Mouse (Mus musculus) adrenal gland, postnatal 25 days (tissue): ENCODE measurements around the gene Atat1. TPM values are rescaled to one million over a fixed set of nuclear protein-coding genes. Genes with fewer than 3 reads are reported as not detected.

Source experiments
- DNase-seq: peaks from one replicate; pipeline ENCODE4 v3.0.0; 2021; ENCODE audit warnings: mixed read lengths
- total RNA-seq: library from RNA; stranded (reverse); gene quantifications from 2 replicates; pipeline ENCODE4 v1.2.3, GENCODE M21; 2021

Gene Atat1
- total RNA-seq, 1 experiment from 2014 or later = 44.1 TPM

DNA sequence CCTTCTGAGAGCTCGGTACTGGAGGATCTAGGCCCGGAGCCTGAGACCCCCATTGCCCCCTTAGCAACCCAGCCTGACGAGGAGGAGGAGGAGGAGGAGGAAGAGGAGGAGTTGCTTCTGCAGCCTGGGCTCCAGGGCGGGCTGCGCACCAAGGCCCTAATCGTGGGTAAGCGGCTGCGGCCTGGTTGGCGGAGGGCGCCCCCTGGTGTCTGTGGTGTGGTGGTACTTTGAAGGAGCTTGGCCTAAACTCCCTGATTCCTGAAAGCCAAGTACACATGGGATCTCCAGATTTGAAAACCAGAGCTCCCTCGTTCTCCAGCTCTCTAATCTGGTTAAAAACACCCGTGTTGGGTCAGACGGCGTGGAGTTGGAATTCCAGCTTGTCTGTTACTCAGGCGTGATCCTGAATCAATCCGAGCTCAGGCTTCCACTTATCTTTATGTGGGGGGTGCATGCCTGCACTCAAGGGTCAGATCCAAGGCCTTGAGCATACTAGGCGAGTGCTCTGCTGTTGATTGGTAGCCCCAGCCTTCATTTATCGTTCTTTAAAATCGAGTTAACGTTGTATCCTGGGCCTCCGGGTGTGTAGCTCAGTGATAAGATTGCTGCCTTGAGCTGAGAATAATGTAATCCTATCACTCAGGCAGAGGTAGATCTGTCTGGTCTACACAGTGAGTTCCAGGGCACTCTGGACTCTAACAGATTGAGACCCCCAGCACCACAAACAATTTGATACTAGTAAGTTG lies 35.9 kb downstream of the Atat1 start:
- DNase-seq = peak; percentile 94

GRCm38 (mm10) chr17:35870884-35871696 lies 38.8 kb downstream of the Atat1 start:
- DNase-seq = no peak

DNA sequence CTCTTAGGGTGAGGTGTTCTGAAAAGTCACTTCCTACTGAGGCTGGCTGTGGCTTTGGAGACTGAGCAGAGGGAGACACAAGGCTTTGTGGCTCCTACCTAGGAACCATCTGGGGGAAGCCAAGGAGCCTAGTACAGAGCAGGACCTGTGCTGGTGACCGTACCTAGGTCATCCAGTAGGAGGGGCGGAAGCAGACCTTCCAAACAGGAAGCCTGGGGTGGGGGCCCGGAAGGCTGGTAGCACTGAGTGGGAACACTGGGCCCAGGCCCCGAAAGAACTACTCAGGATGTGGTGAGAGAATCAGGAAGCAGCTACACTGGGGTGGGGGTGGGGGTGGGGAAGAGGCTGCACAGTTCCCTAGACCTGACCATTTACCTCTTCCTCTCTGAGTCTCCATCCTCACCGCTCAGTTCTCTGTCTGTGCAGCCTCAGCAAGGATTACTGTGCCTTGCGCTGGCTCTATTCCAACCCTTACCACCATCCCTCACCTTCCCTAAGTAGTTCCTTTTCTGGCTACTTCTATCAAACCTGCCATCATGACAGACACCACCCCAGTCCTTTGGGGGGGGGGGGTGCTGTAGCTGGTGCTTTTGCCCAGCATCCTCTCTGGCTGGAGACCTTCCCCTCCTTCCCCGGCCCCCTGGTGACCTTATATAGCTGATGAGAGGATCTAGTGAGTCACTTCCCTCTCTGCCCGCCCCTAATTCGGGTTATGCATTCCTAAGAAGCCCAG lies 39.6 kb downstream of the Atat1 start:
- peak; percentile 62 for DNase-seq

DNA sequence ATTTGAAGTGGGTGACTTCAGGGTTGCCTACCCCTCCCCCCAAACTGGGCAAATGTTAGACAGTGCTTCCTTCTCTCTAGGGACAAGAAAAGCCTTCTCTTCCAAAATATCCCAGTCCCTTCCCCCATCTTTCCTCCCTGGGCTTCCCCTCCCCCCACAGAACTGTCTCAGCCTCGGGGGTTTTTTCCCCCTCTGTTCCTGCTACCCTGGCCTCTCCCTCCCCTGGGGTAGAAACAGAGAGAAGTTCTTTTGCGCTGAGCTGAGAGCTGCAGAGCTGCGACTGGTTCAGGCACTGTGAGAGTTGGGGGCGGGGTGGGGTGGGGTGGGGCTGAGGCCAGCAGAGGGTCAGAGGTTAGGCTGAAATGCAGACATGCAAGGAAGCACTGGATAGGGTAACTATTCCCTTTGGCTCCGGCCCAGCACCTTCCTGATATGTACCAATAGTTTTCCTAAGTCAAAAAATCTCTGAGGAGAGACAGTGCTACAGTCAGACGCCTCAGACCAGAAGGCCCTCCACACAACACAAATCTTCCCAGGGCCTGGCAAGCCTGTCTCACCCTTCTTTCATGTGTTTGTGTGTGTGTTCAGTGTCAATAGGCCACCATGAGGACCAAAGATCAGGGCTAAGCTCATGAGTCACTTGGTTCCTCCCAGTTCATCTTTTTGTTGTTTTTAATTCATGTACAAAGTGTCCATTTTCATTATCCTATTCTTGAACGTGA lies 40.4 kb downstream of the Atat1 start:
- peak; percentile 57 for DNase-seq

DNA sequence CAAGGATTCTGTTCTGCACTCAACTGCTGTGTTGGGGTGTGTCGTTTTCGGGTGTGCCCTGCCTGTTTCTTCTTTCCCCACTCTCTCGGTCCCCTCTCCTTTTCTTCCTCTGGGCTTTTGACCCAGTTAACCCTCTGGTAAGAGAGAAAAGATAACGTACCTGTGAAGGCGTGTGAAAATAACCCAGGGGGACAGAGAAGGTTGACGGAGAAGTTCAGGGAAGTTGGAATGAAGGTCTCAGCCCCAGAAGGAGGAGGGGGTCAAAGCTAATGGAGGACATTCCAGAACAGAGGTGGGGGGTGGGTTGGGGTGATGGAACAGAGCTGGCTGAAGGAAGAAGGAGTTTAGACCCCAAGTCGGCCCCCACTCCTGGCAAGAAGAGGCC lies 40.9 kb downstream of the Atat1 start:
- no peak for DNase-seq

DNA sequence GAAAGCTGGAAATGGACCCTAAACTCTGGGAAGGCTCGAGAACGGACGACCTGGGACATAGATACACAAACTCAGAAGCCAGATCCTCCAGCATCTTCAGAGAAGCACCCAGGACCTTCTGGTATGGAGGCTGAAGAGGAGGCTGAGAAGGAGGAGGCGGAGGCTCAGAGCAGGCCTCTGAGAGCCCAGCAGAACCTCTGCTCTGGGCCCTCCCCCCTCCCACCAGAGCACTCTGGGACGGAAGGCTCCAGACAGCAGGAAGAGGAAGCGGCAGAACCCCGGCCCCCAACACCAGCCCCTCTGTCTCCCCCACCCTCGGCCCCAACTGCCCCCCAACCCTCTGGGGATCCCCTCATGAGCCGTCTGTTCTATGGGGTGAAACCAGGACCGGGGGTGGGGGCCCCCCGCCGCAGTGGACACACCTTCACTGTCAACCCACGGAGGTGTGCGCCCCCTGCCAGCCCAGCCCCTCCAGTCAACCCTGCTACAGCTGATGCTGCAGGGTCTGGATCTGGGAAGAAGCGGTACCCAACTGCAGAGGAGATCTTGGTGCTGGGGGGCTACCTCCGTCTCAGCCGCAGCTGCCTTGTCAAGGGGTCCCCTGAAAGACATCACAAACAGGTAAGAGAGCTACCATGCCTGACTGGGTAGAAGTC lies 41.6 kb downstream of the Atat1 start:
- no peak for DNase-seq

DNA sequence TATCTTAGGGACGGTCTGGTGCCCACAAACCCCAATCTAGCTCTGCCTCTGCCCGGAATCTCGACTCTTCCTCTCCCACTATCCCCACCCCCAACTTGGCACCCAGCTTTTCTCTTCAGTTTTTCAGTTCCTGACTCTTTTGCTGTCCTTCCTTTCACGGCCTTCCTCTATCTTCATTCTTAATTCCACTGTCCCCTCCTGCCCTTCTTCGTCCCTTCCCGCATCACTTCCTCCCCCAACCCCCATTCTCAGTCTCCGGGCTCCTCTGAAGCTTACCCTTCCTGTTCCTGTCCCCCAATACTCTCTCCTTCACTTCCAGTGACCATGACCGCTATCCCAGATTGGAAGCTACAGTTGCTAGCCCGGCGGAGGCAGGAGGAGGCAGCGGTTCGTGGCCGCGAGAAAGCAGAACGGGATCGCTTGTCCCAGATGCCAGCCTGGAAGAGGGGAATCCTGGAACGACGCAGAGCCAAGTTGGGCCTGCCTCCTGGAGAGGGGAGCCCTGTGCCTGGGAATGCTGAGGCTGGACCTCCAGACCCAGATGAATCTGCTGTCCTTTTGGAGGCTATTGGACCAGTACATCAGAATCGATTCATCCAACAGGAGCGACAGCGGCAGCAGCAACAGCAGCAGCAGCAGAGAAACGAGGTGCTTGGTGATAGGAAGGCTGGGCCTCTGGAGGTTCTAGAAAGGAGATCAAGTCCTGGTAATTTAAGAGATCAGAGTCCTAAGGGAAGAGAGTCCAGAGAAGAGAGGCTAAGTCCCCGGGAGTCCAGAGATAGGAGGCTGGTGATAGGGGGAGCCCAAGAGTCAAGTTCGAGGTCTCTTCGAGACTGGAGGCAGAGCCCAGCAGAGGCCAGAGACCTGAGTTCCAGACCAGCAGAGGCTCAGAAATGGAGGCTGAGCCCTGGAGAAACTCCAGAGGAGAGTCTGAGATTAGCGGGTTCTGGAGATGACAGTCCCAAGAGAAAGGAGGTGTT lies 42.7 kb downstream of the Atat1 start:
- peak; percentile 44 for DNase-seq

DNA sequence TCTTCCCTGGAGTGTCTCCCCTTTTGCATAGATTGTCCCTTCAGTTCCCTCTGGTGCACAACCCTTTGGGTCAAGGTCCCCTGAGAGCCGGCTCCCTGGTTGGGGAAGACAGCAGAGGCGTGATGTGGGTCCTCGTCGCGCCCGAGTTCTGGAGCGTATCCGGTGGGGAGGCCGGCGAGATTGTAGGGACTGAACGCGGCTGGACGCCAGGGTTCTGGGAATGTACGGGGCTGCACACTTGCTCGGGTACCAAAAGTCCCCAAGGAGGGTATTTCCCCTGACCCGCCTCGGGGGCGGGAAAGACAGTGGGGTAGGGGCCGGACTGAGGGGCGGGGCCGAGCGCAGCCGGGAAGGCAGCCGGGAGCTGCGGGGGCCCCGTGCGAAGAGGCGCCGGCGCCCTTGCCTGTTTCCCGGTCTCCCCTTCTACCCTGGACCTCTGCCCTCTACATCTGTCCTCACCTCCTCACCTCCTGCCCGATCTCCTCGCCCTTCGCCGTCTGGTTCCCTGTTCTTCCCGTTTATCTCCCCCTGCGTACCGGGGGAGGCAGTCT lies 43.5 kb downstream of the Atat1 start:
- peak; percentile 77 for DNase-seq

GRCm38 (mm10) chr17:35865481-35866280 lies 44.2 kb downstream of the Atat1 start, which contains the start of gene Ppp1r18:
Ppp1r18 (plus strand) TSS chr17:35865593.
- DNase-seq = peak; percentile 74

- DNase-seq = no peak
These were observed 45.0 kb downstream of the Atat1 start for GRCm38 (mm10) chr17:35864832-35865353.

- peak; percentile 89 for DNase-seq
These were observed 48.5 kb downstream of the Atat1 start, which contains the start of gene Nrm for GRCm38 (mm10) chr17:35861198-35861857. Nrm (plus strand) TSS chr17:35861318.

GRCm38 (mm10) chr17:35860831-35861197 lies 49.1 kb downstream of the Atat1 start:
- no peak for DNase-seq

DNA sequence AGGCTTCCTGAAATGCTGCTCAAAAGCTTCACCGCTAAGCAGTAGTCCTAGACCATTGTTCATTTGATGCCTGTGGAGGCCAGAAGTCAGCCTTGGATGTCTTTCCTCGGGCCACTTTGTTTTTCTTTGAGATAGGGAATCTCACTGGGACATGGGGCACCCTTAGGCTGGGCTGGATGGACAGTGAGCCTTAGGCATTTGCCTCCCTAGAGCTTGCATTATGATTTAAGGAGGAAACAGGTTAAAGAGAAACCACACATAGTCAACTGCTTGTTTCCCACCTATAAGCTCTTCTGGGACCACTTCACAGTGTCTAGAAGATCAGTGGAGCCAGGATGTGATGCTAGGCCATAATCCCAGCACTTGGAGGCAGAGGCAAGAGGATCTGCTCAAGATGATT lies 50.0 kb downstream of the Atat1 start:
- DNase-seq = no peak

GRCm38 (mm10) chr17:35859371-35859770 lies 50.5 kb downstream of the Atat1 start:
- DNase-seq = no peak

GRCm38 (mm10) chr17:35850974-35851373 lies 58.9 kb downstream of the Atat1 start:
- DNase-seq = no peak

DNA sequence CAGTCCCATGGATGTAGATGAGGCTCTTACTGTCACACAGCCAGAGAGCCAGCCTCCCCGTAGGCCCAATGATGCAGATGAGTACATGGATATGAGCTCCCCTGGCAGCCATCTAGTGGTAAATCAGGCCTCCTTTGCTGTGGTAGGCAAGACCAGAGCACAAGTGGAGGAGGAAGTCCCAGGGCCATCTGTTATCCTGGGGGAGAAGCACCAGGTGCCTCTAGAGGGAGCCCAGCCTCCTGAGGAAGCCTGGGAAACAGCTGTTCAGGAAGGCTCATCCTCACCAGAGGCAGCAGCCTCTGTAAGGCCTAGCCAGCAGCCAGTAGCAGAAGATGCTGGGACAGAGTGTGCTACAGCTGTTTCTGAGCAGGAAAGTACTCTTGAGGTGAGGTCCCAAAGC lies 61.8 kb downstream of the Atat1 start:
- no peak for DNase-seq
